Mouse (Mus musculus): ENCODE measurements around the gene Tuba1a.
"Not testable (repeated sequence)": the region's sequence is repeated elsewhere in the genome, so short reads cannot be mapped to it uniquely, and the experiment has no call there.

Tuba1a gene

GRCm38 (mm10) chr15:98927566-98927965, 25.9 kb downstream of the Tuba1a start:
- no peak for DNase-seq (ENCODE audit: low spot score in 2 of 2)

GRCm38 (mm10) chr15:98924682-98925081, 28.8 kb downstream of the Tuba1a start:
- DNase-seq (ENCODE audit: low spot score in 2 of 2) = no peak

- no peak for DNase-seq (ENCODE audit: low spot score in 2 of 2)
Observed at GRCm38 (mm10) chr15:98923031-98923537, 30.4 kb downstream of the Tuba1a start.

- DNase-seq (ENCODE audit: low spot score in 2 of 2) = no peak
Observed at GRCm38 (mm10) chr15:98922581-98922980, 30.9 kb downstream of the Tuba1a start.

- DNase-seq (ENCODE audit: low spot score in 2 of 2) = no peak
Observed at GRCm38 (mm10) chr15:98921510-98921909, 32.0 kb downstream of the Tuba1a start.

- not testable (repeated sequence) for DNase-seq (ENCODE audit: low spot score in 2 of 2)
Observed at GRCm38 (mm10) chr15:98918499-98918895, 35.0 kb downstream of the Tuba1a start.

- DNase-seq (ENCODE audit: low spot score in 2 of 2) = peak; percentile 96 to 98
Observed at GRCm38 (mm10) chr15:98917538-98918498, 35.7 kb downstream of the Tuba1a start, which contains the start of gene Lmbr1l. Lmbr1l (minus strand) TSS chr15:98918231.

- no peak for DNase-seq (ENCODE audit: low spot score in 2 of 2)
Observed at GRCm38 (mm10) chr15:98917091-98917490, 36.4 kb downstream of the Tuba1a start.

GRCm38 (mm10) chr15:98916016-98916415, 37.5 kb downstream of the Tuba1a start:
- no peak for DNase-seq (ENCODE audit: low spot score in 2 of 2)

GRCm38 (mm10) chr15:98914903-98915302, 38.6 kb downstream of the Tuba1a start:
- DNase-seq (ENCODE audit: low spot score in 2 of 2) = no peak

- DNase-seq (ENCODE audit: low spot score in 2 of 2) = no peak
Observed at GRCm38 (mm10) chr15:98904692-98905091, 48.8 kb downstream of the Tuba1a start.

GRCm38 (mm10) chr15:98902600-98902999, 50.9 kb downstream of the Tuba1a start:
- DNase-seq (ENCODE audit: low spot score in 2 of 2) = no peak

- no peak for DNase-seq (ENCODE audit: low spot score in 2 of 2)
Observed at GRCm38 (mm10) chr15:98901530-98901929, 52.0 kb downstream of the Tuba1a start.

Measured in frontal cortex, postnatal 25 days (tissue).